8 mouse cellular contexts compared by ENCODE assay signal in the genomic region with DNA sequence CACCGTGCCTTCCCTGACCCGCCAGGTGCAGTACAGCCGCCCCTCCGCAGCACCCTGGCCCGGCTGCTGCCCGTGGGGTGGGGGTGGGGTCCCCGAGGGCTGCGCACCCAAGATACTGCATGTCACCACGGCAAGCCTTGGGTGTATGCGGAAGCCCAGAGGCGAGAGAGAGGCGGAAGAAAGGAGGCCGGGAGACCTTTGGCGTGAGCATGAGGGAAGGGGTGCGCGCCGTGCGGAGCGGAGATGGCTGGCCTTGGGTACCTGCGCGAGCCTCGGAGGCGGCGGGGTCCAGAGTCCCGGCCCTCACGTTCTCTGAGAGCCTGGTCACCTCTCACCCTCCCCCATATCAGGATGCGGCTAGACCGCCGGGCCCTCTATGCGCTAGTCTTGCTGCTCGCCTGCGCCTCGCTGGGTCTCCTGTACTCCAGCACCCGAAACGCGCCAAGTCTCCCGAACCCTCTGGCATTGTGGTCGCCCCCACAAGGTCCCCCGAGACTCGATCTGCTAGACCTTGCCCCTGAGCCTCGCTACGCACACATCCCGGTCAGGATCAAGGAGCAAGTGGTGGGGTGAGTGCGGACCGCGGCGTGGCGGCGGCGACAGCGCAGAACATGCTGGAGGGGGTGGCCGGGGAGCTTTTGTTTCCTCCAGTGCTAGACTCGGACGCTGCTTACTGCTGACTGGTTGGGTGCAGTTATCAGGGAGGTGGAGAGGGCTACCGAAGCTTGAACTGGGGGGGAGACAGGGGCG. TPM values are rescaled to one million over a fixed set of nuclear protein-coding genes. Genes with fewer than 3 reads are reported as not detected.
DNase-seq lines count a peak whose midpoint lies in the region; ATAC-seq and TF ChIP-seq lines count a peak whose summit lies in the region.

No protein-coding gene starts in this region.

- peak; percentile 77; the same call in 1 of the 2 replicates for TF ChIP-seq POLR2A in bone marrow, adult 2 months (IDR thresholded peaks at IDR 0.05; ENCODE audit: borderline replicate concordance, control insufficient read depth, low read depth, low read length)

- no peak for TF ChIP-seq CTCF in left cerebral cortex, adult 2 months (IDR thresholded peaks at IDR 0.05)
- no peak for TF ChIP-seq CTCF in bone marrow, adult 2 months (IDR thresholded peaks at IDR 0.05; ENCODE audit: control insufficient read depth, insufficient read depth, low read length)

- intact Hi-C loops in left cerebral cortex, adult 2 months (cut with DNase I) = loop anchor here (1.0 to 2.0 kb wide), 2 partner anchors 25 to 43 kb away; a partner anchor contains a TSS
- intact Hi-C loops in gastrocnemius, postnatal 14 days (cut with DNase I; ENCODE audit: low total_unique reads) = loop anchor here (2.0 kb wide), 1 partner anchor 35 kb away; no protein-coding TSS in a partner anchor

- WGBS in bone marrow, adult 2 months = under 1% methylated on average over 56 of the region's 56 CpGs

- peak overlapping the region; percentile 95 for H3K27ac ChIP-seq in left cerebral cortex, adult 2 months
- peak overlapping the region; percentile 99 for H3K27ac ChIP-seq in bone marrow, adult 2 months (ENCODE audit: control insufficient read depth, insufficient read depth, low read depth, low read length, poor library complexity)

- 0 out of 2 replicates have a peak, but pooled peaks have one; percentile 7 for ATAC-seq in erythroid progenitor cell, adult 5-6 weeks (replicated peaks; ENCODE audit: low FRiP score, poor library complexity, severe bottlenecking)
- peak; percentile 24 for ATAC-seq in inflammation-experienced regulatory T-cells, adult 6 months

- DNase-seq in left cerebral cortex, adult 2 months (ENCODE audit: extremely low spot score in 1 of 2, low spot score in 2 of 2) = no peak
- no peak for DNase-seq in left cerebral cortex, adult 11 months (ENCODE audit: low spot score)
- DNase-seq in lung, postnatal 25 days (ENCODE audit: low spot score) = peak; percentile 55
- peak; percentile 69 for DNase-seq in right cerebral cortex, postnatal 25 days
- no peak for DNase-seq in gastrocnemius, postnatal 14 days

- H3K4me3 ChIP-seq in left cerebral cortex, adult 2 months = peak overlapping the region; percentile 62
- H3K4me3 ChIP-seq in bone marrow, adult 2 months (replicated peaks; ENCODE audit: control insufficient read depth, low read depth, low read length) = peak overlapping the region; percentile 93

- peaks cover 7% of the 10 kb centered on the region; the same call in 1 of the 2 replicates for H3K4me1 ChIP-seq in bone marrow, adult 2 months (ENCODE audit: control insufficient read depth, insufficient read depth, low read length)

RNA-seq across cellular contexts. Expression of a gene that starts 0.8 kb away (rescaled TPM):
- total RNA-seq in left cerebral cortex, adult 2 months (2021) = 100 to 1,000 TPM; 122 to 125 TPM
- polyA plus RNA-seq in bone marrow, adult 2 months (2011; ENCODE audit: insufficient read depth, insufficient read length, low replicate concordance, missing spikeins) = 26.4 and 54.8 TPM in 2 replicates
- 25.2 and 34.2 TPM in 2 replicates for total RNA-seq in erythroid progenitor cell, adult 5-6 weeks (2015; ENCODE audit: low replicate concordance)
- 10.7 and 14.0 TPM in 2 replicates for total RNA-seq in erythroid progenitor cell, adult 5-6 weeks (2017; ENCODE audit: low replicate concordance)
- polyA plus RNA-seq in inflammation-experienced regulatory T-cells, adult 6 months (2017; shearing (Covaris generic)) = 100 to 1,000 TPM; 181 to 204 (median 188) TPM
- total RNA-seq in gastrocnemius, postnatal 14 days (2021) = 1 to 10 TPM; 1.5 to 1.9 TPM

RNA-seq across cellular contexts. Expression of a gene that starts 14.6 kb away (rescaled TPM):
- 1 to 10 TPM; 3.8 TPM for total RNA-seq in left cerebral cortex, adult 2 months (2021)
- not detected in 2 replicates for polyA plus RNA-seq in bone marrow, adult 2 months (2011; ENCODE audit: insufficient read depth, insufficient read length, low replicate concordance, missing spikeins)
- total RNA-seq in erythroid progenitor cell, adult 5-6 weeks (2015; ENCODE audit: low replicate concordance) = not detected in 2 replicates
- total RNA-seq in erythroid progenitor cell, adult 5-6 weeks (2017; ENCODE audit: low replicate concordance) = not detected in 2 replicates
- polyA plus RNA-seq in inflammation-experienced regulatory T-cells, adult 6 months (2017; shearing (Covaris generic)) = 1 to 10 TPM; 3.2 to 4.3 (median 3.2) TPM
- total RNA-seq in gastrocnemius, postnatal 14 days (2021) = 1 to 10 TPM; 3.7 to 7.6 TPM

RNA-seq across cellular contexts. Expression of a gene that starts 24.1 kb away (rescaled TPM):
- total RNA-seq in left cerebral cortex, adult 2 months (2021) = 100 to 1,000 TPM; 198 to 208 TPM
- polyA plus RNA-seq in bone marrow, adult 2 months (2011; ENCODE audit: insufficient read depth, insufficient read length, low replicate concordance, missing spikeins) = 9.9 and 25.0 TPM in 2 replicates
- 0.72 TPM in 1 of 2 replicates, not detected in the other for total RNA-seq in erythroid progenitor cell, adult 5-6 weeks (2015; ENCODE audit: low replicate concordance)
- total RNA-seq in erythroid progenitor cell, adult 5-6 weeks (2017; ENCODE audit: low replicate concordance) = 0.13 and 10.1 TPM in 2 replicates
- polyA plus RNA-seq in inflammation-experienced regulatory T-cells, adult 6 months (2017; shearing (Covaris generic)) = under 1 TPM in 1 of 3 experiments, not detected in 2; 0.20 TPM
- 10 to 100 TPM; 13.9 to 14.4 TPM for total RNA-seq in gastrocnemius, postnatal 14 days (2021)

RNA-seq across cellular contexts. Expression of a gene that starts 29.7 kb away (rescaled TPM):
- total RNA-seq in left cerebral cortex, adult 2 months (2021) = 100 to 1,000 TPM; 207 to 223 TPM
- 58.4 and 78.7 TPM in 2 replicates for polyA plus RNA-seq in bone marrow, adult 2 months (2011; ENCODE audit: insufficient read depth, insufficient read length, low replicate concordance, missing spikeins)
- total RNA-seq in erythroid progenitor cell, adult 5-6 weeks (2015; ENCODE audit: low replicate concordance) = 18.9 and 22.0 TPM in 2 replicates
- 6.3 and 11.9 TPM in 2 replicates for total RNA-seq in erythroid progenitor cell, adult 5-6 weeks (2017; ENCODE audit: low replicate concordance)
- polyA plus RNA-seq in inflammation-experienced regulatory T-cells, adult 6 months (2017; shearing (Covaris generic)) = 10 to 100 TPM; 35.2 to 56.0 (median 47.0) TPM
- 10 to 100 TPM; 22.2 to 24.8 TPM for total RNA-seq in gastrocnemius, postnatal 14 days (2021)

RNA-seq across cellular contexts. Expression of a gene that starts 44.9 kb away (rescaled TPM):
- total RNA-seq in left cerebral cortex, adult 2 months (2021) = 100 to 1,000 TPM; 109 to 114 TPM
- polyA plus RNA-seq in bone marrow, adult 2 months (2011; ENCODE audit: insufficient read depth, insufficient read length, low replicate concordance, missing spikeins) = 34.7 and 69.0 TPM in 2 replicates
- 36.5 and 37.5 TPM in 2 replicates for total RNA-seq in erythroid progenitor cell, adult 5-6 weeks (2015; ENCODE audit: low replicate concordance)
- total RNA-seq in erythroid progenitor cell, adult 5-6 weeks (2017; ENCODE audit: low replicate concordance) = 57.2 and 70.0 TPM in 2 replicates
- polyA plus RNA-seq in inflammation-experienced regulatory T-cells, adult 6 months (2017; shearing (Covaris generic)) = 10 to 100 TPM; 61.9 to 81.5 (median 75.8) TPM
- 10 to 100 TPM; 20.3 to 23.5 TPM for total RNA-seq in gastrocnemius, postnatal 14 days (2021)

Comparison
In these comparisons a context has a peak if more than half of its experiments do, and no peak if none do; other contexts are left out.
1. DNase-seq: peak in lung, postnatal 25 days (single experiment) and right cerebral cortex, postnatal 25 days (single experiment); none in left cerebral cortex, adult 2 months (0 of 2), left cerebral cortex, adult 11 months (single experiment) and gastrocnemius, postnatal 14 days (single experiment).
2. RNA of a gene that starts 0.8 kb away (total RNA-seq): 122 to 125 TPM in left cerebral cortex, adult 2 months and 10.7 to 34.2 TPM in erythroid progenitor cell, adult 5-6 weeks; 1.5 to 1.9 TPM in gastrocnemius, postnatal 14 days; every median in the first group is over 4 times any median in the second.
3. RNA of a gene that starts 14.6 kb away (total RNA-seq): 3.7 to 7.6 TPM in gastrocnemius, postnatal 14 days and 3.8 TPM in left cerebral cortex, adult 2 months; not detected in erythroid progenitor cell, adult 5-6 weeks; every median in the first group is over 4 times any median in the second.
4. RNA of a gene that starts 24.1 kb away (total RNA-seq): 198 to 208 TPM in left cerebral cortex, adult 2 months; 13.9 to 14.4 TPM in gastrocnemius, postnatal 14 days and 0.13 to 10.1 TPM in erythroid progenitor cell, adult 5-6 weeks; every median in the first group is over 10 times any median in the second.